Mouse (Mus musculus) G1E (cell line): ENCODE results near the gene Tma7. TPM values are rescaled to one million over a fixed set of nuclear protein-coding genes. Genes with fewer than 3 reads are reported as not detected.

Source experiments
- ATAC-seq: 2 replicates; pipeline ENCODE4 v1.8.0; 2016; ENCODE audit warnings: mild to moderate bottlenecking; ENCODE audit not compliant: insufficient number of reproducible peaks, poor library complexity, low FRiP score, severe bottlenecking; ENCODE audit errors: extremely low read depth
- DNase-seq: peaks from one replicate; pipeline ENCODE4 v3.0.0; 2012; ENCODE audit warnings: low spot score
- H3K27me3 ChIP-seq: 2 replicates; pipeline ENCODE4 v1.6.1; 2012; ENCODE audit warnings: mild to moderate bottlenecking, low read length, inconsistent platforms; ENCODE audit not compliant: insufficient read depth
- H3K36me3 ChIP-seq: replicated peaks from 2 replicates; pipeline ENCODE3; 2012; ENCODE audit warnings: mild to moderate bottlenecking, inconsistent platforms
- H3K4me1 ChIP-seq: 2 replicates; pipeline ENCODE4 v1.6.1; 2012; ENCODE audit warnings: low read depth, low read length, inconsistent platforms, mixed read lengths; ENCODE audit not compliant: insufficient read depth
- H3K4me3 ChIP-seq: 2 replicates; pipeline ENCODE4 v1.5.1; 2012; ENCODE audit warnings: low read depth, mild to moderate bottlenecking, inconsistent platforms, low read length, moderate library complexity, mixed read lengths
- H3K9me3 ChIP-seq: replicated peaks from 2 replicates; pipeline ENCODE4 v1.6.1; 2012; ENCODE audit warnings: inconsistent platforms
- CTCF ChIP-seq: IDR thresholded peaks from 2 replicates; pipeline ENCODE4 v1.5.1; 2012; ENCODE audit warnings: low read depth, low read length, inconsistent platforms, mixed read lengths
- GATA1 ChIP-seq: IDR thresholded peaks from 2 replicates; pipeline ENCODE4 v1.6.1; 2012; ENCODE audit warnings: borderline replicate concordance, low read length, inconsistent platforms, mixed read lengths
- GATA2 ChIP-seq: IDR thresholded peaks from 2 replicates; pipeline ENCODE4 v1.6.1; 2012; ENCODE audit warnings: low read depth, low read length, inconsistent platforms, borderline replicate concordance
- POLR2AphosphoS5 ChIP-seq: IDR thresholded peaks from 2 replicates; pipeline ENCODE4 v1.6.1; 2012; ENCODE audit warnings: low read depth, low read length, inconsistent platforms; ENCODE audit not compliant: insufficient replicate concordance
- TAL1 ChIP-seq: conservative IDR thresholded peaks from 2 replicates; pipeline ENCODE4 v1.6.1; 2012; ENCODE audit warnings: low read depth, low read length, inconsistent platforms, mixed read lengths
- polyA plus RNA-seq: library from polyadenylated mRNA; stranded (reverse); fragments of >175 nt; gene quantifications from 2 replicates; pipeline ENCODE4 v1.2.3, GENCODE M21; 2012
- total RNA-seq, 2 experiments: library from RNA; stranded (forward) in 1 of 2; stranded (reverse) in 1 of 2; fragments of 200-1000 nt in 1 of 2; fragments of >200 nt in 1 of 2; fragmentation: Nextera tagmentation in 1 of 2; gene quantifications; 2 replicates each; pipeline ENCODE4 v1.2.3; 2014 to 2017

Tma7 gene
- total and polyA plus RNA-seq, 3 experiments, result 230 to 429 (median 413) TPM

- no peak for ATAC-seq
- no peak for TF ChIP-seq POLR2AphosphoS5
- TF ChIP-seq GATA1, result no peak
- no peak for TF ChIP-seq GATA2
- TF ChIP-seq CTCF, result no peak
- TF ChIP-seq TAL1, result no peak
- Histone ChIP-seq H3K4me3 (no peak overlapping the region), H3K36me3 (no peaks in the 10 kb centered on the region), H3K9me3 (no peaks in the 10 kb centered on the region), H3K4me1 (no peaks in the 10 kb centered on the region), H3K27me3 (peaks cover 4% of the 10 kb centered on the region)
- DNase-seq, result no peak
Measured at GRCm38 (mm10) chr9:109124164-109124563, 41.8 kb upstream of the Tma7 start.

- no peak for ATAC-seq
- no peaks in the 10 kb centered on the region for H3K36me3 ChIP-seq
- H3K27me3 ChIP-seq, result peaks cover 4% of the 10 kb centered on the region
- H3K4me1 ChIP-seq, result no peaks in the 10 kb centered on the region
- no peaks in the 10 kb centered on the region for H3K9me3 ChIP-seq
- TF ChIP-seq TAL1 (no peak), GATA2 (no peak), CTCF (no peak), POLR2AphosphoS5 (no peak), GATA1 (no peak)
- DNase-seq, result no peak
- no peak overlapping the region for H3K4me3 ChIP-seq
Measured at GRCm38 (mm10) chr9:109123266-109123665, 40.9 kb upstream of the Tma7 start.

GRCm38 (mm10) chr9:109122553-109123085, 40.2 kb upstream of the Tma7 start:
- Histone ChIP-seq H3K4me1 (no peaks in the 10 kb centered on the region), H3K27me3 (peaks cover 8% of the 10 kb centered on the region), H3K4me3 (no peak overlapping the region), H3K36me3 (no peaks in the 10 kb centered on the region), H3K9me3 (no peaks in the 10 kb centered on the region)
- DNase-seq (no peak), ATAC-seq (no peak)
- no peak for TF ChIP-seq CTCF
- TF ChIP-seq POLR2AphosphoS5, result no peak
- no peak for TF ChIP-seq GATA2
- TF ChIP-seq TAL1, result no peak
- no peak for TF ChIP-seq GATA1

- no peak for TF ChIP-seq POLR2AphosphoS5
- no peak for TF ChIP-seq CTCF
- no peak for TF ChIP-seq TAL1
- no peak for TF ChIP-seq GATA1
- no peak for TF ChIP-seq GATA2
- ATAC-seq, result no peak
- no peak overlapping the region for H3K4me3 ChIP-seq
- peaks cover 11% of the 10 kb centered on the region for H3K27me3 ChIP-seq
- no peak for DNase-seq
- H3K36me3 ChIP-seq, result no peaks in the 10 kb centered on the region
- no peaks in the 10 kb centered on the region for H3K9me3 ChIP-seq
- no peaks in the 10 kb centered on the region for H3K4me1 ChIP-seq
Measured at GRCm38 (mm10) chr9:109120956-109121355, 38.6 kb upstream of the Tma7 start.

- ATAC-seq, result no peak
- Histone ChIP-seq H3K9me3 (no peaks in the 10 kb centered on the region), H3K27me3 (peaks cover 11% of the 10 kb centered on the region), H3K4me1 (no peaks in the 10 kb centered on the region), H3K4me3 (no peak overlapping the region), H3K36me3 (no peaks in the 10 kb centered on the region)
- TF ChIP-seq GATA2, result no peak
- no peak for TF ChIP-seq POLR2AphosphoS5
- TF ChIP-seq CTCF, result no peak
- no peak for TF ChIP-seq GATA1
- no peak for DNase-seq
Measured at GRCm38 (mm10) chr9:109119571-109119970, 37.2 kb upstream of the Tma7 start.

GRCm38 (mm10) chr9:109118106-109118505, 35.7 kb upstream of the Tma7 start:
- no peak for ATAC-seq
- no peaks in the 10 kb centered on the region for H3K36me3 ChIP-seq
- no peaks in the 10 kb centered on the region for H3K4me1 ChIP-seq
- no peak overlapping the region for H3K4me3 ChIP-seq
- TF ChIP-seq POLR2AphosphoS5, result no peak
- no peak for TF ChIP-seq TAL1
- TF ChIP-seq CTCF, result no peak
- no peak for TF ChIP-seq GATA2
- no peak for TF ChIP-seq GATA1
- H3K9me3 ChIP-seq, result no peaks in the 10 kb centered on the region
- no peak for DNase-seq
- peaks cover 18% of the 10 kb centered on the region for H3K27me3 ChIP-seq
